Mouse (Mus musculus): Measurements from ENCODE around the gene Cpd.

The Cpd gene

GRCm38 (mm10) chr11:76846878-76847222 is at the start of gene Cpd:
Cpd (minus strand) TSS chr11:76847018.
- DNase-seq (ENCODE audit: low read depth, low spot score), result peak; percentile 78

GRCm38 (mm10) chr11:76896360-76896759 is 49.5 kb upstream of the Cpd start:
- no peak for DNase-seq (ENCODE audit: low read depth, low spot score)

GRCm38 (mm10) chr11:76894240-76894639 is 47.4 kb upstream of the Cpd start:
- peak; percentile 68 for DNase-seq (ENCODE audit: low read depth, low spot score)

GRCm38 (mm10) chr11:76893570-76893969 is 46.8 kb upstream of the Cpd start:
- DNase-seq (ENCODE audit: low read depth, low spot score), result no peak

- no peak for DNase-seq (ENCODE audit: low read depth, low spot score)
These were observed 46.2 kb upstream of the Cpd start for GRCm38 (mm10) chr11:76892972-76893371.

- DNase-seq (ENCODE audit: low read depth, low spot score), result no peak
These were observed 45.0 kb upstream of the Cpd start for GRCm38 (mm10) chr11:76891738-76892349.

- DNase-seq (ENCODE audit: low read depth, low spot score), result no peak
These were observed 44.4 kb upstream of the Cpd start for GRCm38 (mm10) chr11:76891171-76891570.

GRCm38 (mm10) chr11:76889339-76890164 is 42.7 kb upstream of the Cpd start:
- no peak for DNase-seq (ENCODE audit: low read depth, low spot score)

- no peak for DNase-seq (ENCODE audit: low read depth, low spot score)
These were observed 37.6 kb upstream of the Cpd start for GRCm38 (mm10) chr11:76884451-76884850.

- no peak for DNase-seq (ENCODE audit: low read depth, low spot score)
These were observed 33.0 kb upstream of the Cpd start for GRCm38 (mm10) chr11:76879816-76880215.

GRCm38 (mm10) chr11:76874766-76875165 is 27.9 kb upstream of the Cpd start:
- no peak for DNase-seq (ENCODE audit: low read depth, low spot score)

GRCm38 (mm10) chr11:76873865-76874264 is 27.0 kb upstream of the Cpd start:
- no peak for DNase-seq (ENCODE audit: low read depth, low spot score)

GRCm38 (mm10) chr11:76872556-76873234 is 25.9 kb upstream of the Cpd start:
- DNase-seq (ENCODE audit: low read depth, low spot score), result no peak

GRCm38 (mm10) chr11:76861185-76861584 is 14.4 kb upstream of the Cpd start:
- no peak for DNase-seq (ENCODE audit: low read depth, low spot score)

GRCm38 (mm10) chr11:76859261-76859660 is 12.4 kb upstream of the Cpd start:
- DNase-seq (ENCODE audit: low read depth, low spot score), result no peak

- no peak for DNase-seq (ENCODE audit: low read depth, low spot score)
These were observed 12.0 kb upstream of the Cpd start for GRCm38 (mm10) chr11:76858781-76859180.

GRCm38 (mm10) chr11:76857111-76857510 is 10.3 kb upstream of the Cpd start:
- DNase-seq (ENCODE audit: low read depth, low spot score), result no peak

- no peak for DNase-seq (ENCODE audit: low read depth, low spot score)
These were observed 9.8 kb upstream of the Cpd start for GRCm38 (mm10) chr11:76856601-76857000.

- DNase-seq (ENCODE audit: low read depth, low spot score), result no peak
These were observed 7.9 kb upstream of the Cpd start for GRCm38 (mm10) chr11:76854475-76855341.

GRCm38 (mm10) chr11:76851512-76851911 is 4.7 kb upstream of the Cpd start:
- peak; percentile 35 for DNase-seq (ENCODE audit: low read depth, low spot score)

GRCm38 (mm10) chr11:76849596-76849995 is 2.8 kb upstream of the Cpd start:
- DNase-seq (ENCODE audit: low read depth, low spot score), result no peak

- no peak for DNase-seq (ENCODE audit: low read depth, low spot score)
These were observed 1.3 kb upstream of the Cpd start for GRCm38 (mm10) chr11:76848081-76848480.
